Mouse (Mus musculus): ENCODE data around the gene Tnfsf10.

Gene Tnfsf10

GRCm38 (mm10) chr3:27370582-27371275, 53.9 kb downstream of the Tnfsf10 start:
- DNase-seq (ENCODE audit: low read depth in 1 of 2, low spot score in 2 of 2) = no peak

GRCm38 (mm10) chr3:27371276-27371621, 54.4 kb downstream of the Tnfsf10 start, which contains the start of gene Ghsr:
TSS of gene Ghsr (plus strand) at chr3:27371351.
- DNase-seq (ENCODE audit: low read depth in 1 of 2, low spot score in 2 of 2) = no peak

GRCm38 (mm10) chr3:27371725-27372650, 55.2 kb downstream of the Tnfsf10 start:
- no peak for DNase-seq (ENCODE audit: low read depth in 1 of 2, low spot score in 2 of 2)

- no peak for DNase-seq (ENCODE audit: low read depth in 1 of 2, low spot score in 2 of 2)
These were observed 57.6 kb downstream of the Tnfsf10 start for GRCm38 (mm10) chr3:27374396-27374795.

GRCm38 (mm10) chr3:27377935-27378334, 61.1 kb downstream of the Tnfsf10 start:
- no peak for DNase-seq (ENCODE audit: low read depth in 1 of 2, low spot score in 2 of 2)

GRCm38 (mm10) chr3:27384836-27385235, 68.0 kb downstream of the Tnfsf10 start:
- DNase-seq (ENCODE audit: low read depth in 1 of 2, low spot score in 2 of 2) = no peak

GRCm38 (mm10) chr3:27389923-27390322, 73.1 kb downstream of the Tnfsf10 start:
- no peak for DNase-seq (ENCODE audit: low read depth in 1 of 2, low spot score in 2 of 2)

Measured in monocyte, adult 2 months (primary cell).